Mouse (Mus musculus): ENCODE measurements at regions not wholly inside any gene's neighbourhood (a gene's known extent, or its start where the extent isn't known, plus 50 kb on each side); places are given as distances from the start of the nearest gene placed in this dataset.

- Histone ChIP-seq H3K79me3 (ENCODE audit: low read depth) (no peaks in the 10 kb centered on the region), H3K27me3 (ENCODE audit: control insufficient read depth, insufficient read depth, insufficient read length) (no peaks in the 10 kb centered on the region), H3K4me3 (ENCODE audit: insufficient read depth, poor library complexity, severe bottlenecking) (no peak overlapping the region), H3K79me2 (ENCODE audit: control insufficient read depth, insufficient read depth) (no peaks in the 10 kb centered on the region), H3K36me3 (ENCODE audit: control insufficient read depth, insufficient read depth) (no peaks in the 10 kb centered on the region), H3ac (ENCODE audit: control insufficient read depth, insufficient read length, low read depth) (no peak overlapping the region)
- TF ChIP-seq CEBPB (IDR thresholded peaks at IDR 0.05; ENCODE audit: low read depth) (no peak), MYOG (IDR thresholded peaks at IDR 0.05; ENCODE audit: control insufficient read depth, extremely low read depth, insufficient read length) (no peak), MAX (IDR thresholded peaks at IDR 0.05) (no peak), FOSL1 (IDR thresholded peaks at IDR 0.05; ENCODE audit: insufficient read depth, low read length, poor library complexity, severe bottlenecking) (no peak), MYOD1 (IDR thresholded peaks at IDR 0.05; ENCODE audit: control insufficient read depth, insufficient read length, low read depth) (no peak), CTCF (IDR thresholded peaks at IDR 0.05; ENCODE audit: control insufficient read depth, insufficient read depth, insufficient read length) (no peak), USF1 (IDR thresholded peaks at IDR 0.05; ENCODE audit: low read depth) (no peak)
Observed at GRCm38 (mm10) chr3:120879409-120879808, 292.1 kb downstream of the Rwdd3 start.

- no peak for TF ChIP-seq MYOD1 (IDR thresholded peaks at IDR 0.05; ENCODE audit: control insufficient read depth, insufficient read length, low read depth)
- TF ChIP-seq MYOG (IDR thresholded peaks at IDR 0.05; ENCODE audit: control insufficient read depth, extremely low read depth, insufficient read length): no peak
- no peak for TF ChIP-seq USF1 (IDR thresholded peaks at IDR 0.05; ENCODE audit: low read depth)
- no peak for TF ChIP-seq CEBPB (IDR thresholded peaks at IDR 0.05; ENCODE audit: low read depth)
- TF ChIP-seq CTCF (IDR thresholded peaks at IDR 0.05; ENCODE audit: control insufficient read depth, insufficient read depth, insufficient read length): no peak
- TF ChIP-seq MAX (IDR thresholded peaks at IDR 0.05): no peak
- no peak for TF ChIP-seq FOSL1 (IDR thresholded peaks at IDR 0.05; ENCODE audit: insufficient read depth, low read length, poor library complexity, severe bottlenecking)
- no peak overlapping the region for H3ac ChIP-seq (ENCODE audit: control insufficient read depth, insufficient read length, low read depth)
- H3K27me3 ChIP-seq (ENCODE audit: control insufficient read depth, insufficient read depth, insufficient read length): no peaks in the 10 kb centered on the region
- no peak overlapping the region for H3K4me3 ChIP-seq (ENCODE audit: insufficient read depth, poor library complexity, severe bottlenecking)
- no peaks in the 10 kb centered on the region for H3K36me3 ChIP-seq (ENCODE audit: control insufficient read depth, insufficient read depth)
- no peaks in the 10 kb centered on the region for H3K79me2 ChIP-seq (ENCODE audit: control insufficient read depth, insufficient read depth)
- H3K79me3 ChIP-seq (ENCODE audit: low read depth): no peaks in the 10 kb centered on the region
Observed at GRCm38 (mm10) chr3:120875740-120876139, 295.8 kb downstream of the Rwdd3 start.

GRCm38 (mm10) chr3:120865036-120865435 is 306.5 kb downstream of the Rwdd3 start:
- Histone ChIP-seq H3K79me2 (ENCODE audit: control insufficient read depth, insufficient read depth) (no peaks in the 10 kb centered on the region), H3ac (ENCODE audit: control insufficient read depth, insufficient read length, low read depth) (no peak overlapping the region), H3K36me3 (ENCODE audit: control insufficient read depth, insufficient read depth) (no peaks in the 10 kb centered on the region), H3K27me3 (ENCODE audit: control insufficient read depth, insufficient read depth, insufficient read length) (no peaks in the 10 kb centered on the region), H3K79me3 (ENCODE audit: low read depth) (no peaks in the 10 kb centered on the region), H3K4me3 (ENCODE audit: insufficient read depth, poor library complexity, severe bottlenecking) (no peak overlapping the region)
- no peak for TF ChIP-seq USF1 (IDR thresholded peaks at IDR 0.05; ENCODE audit: low read depth)
- no peak for TF ChIP-seq CTCF (IDR thresholded peaks at IDR 0.05; ENCODE audit: control insufficient read depth, insufficient read depth, insufficient read length)

- H3K79me2 ChIP-seq (ENCODE audit: control insufficient read depth, insufficient read depth): no peaks in the 10 kb centered on the region
- H3ac ChIP-seq (ENCODE audit: control insufficient read depth, insufficient read length, low read depth): no peak overlapping the region
Observed at GRCm38 (mm10) chr3:120861641-120862040, 309.9 kb downstream of the Rwdd3 start.

GRCm38 (mm10) chr3:120858281-120858680 is 313.2 kb downstream of the Rwdd3 start:
- H3K4me3 ChIP-seq (ENCODE audit: insufficient read depth, poor library complexity, severe bottlenecking): no peak overlapping the region
- H3ac ChIP-seq (ENCODE audit: control insufficient read depth, insufficient read length, low read depth): no peak overlapping the region
- H3K79me3 ChIP-seq (ENCODE audit: low read depth): no peaks in the 10 kb centered on the region
- H3K36me3 ChIP-seq (ENCODE audit: control insufficient read depth, insufficient read depth): no peaks in the 10 kb centered on the region
- no peaks in the 10 kb centered on the region for H3K27me3 ChIP-seq (ENCODE audit: control insufficient read depth, insufficient read depth, insufficient read length)
- TF ChIP-seq CEBPB (IDR thresholded peaks at IDR 0.05; ENCODE audit: low read depth) (no peak), MAX (IDR thresholded peaks at IDR 0.05) (no peak), FOSL1 (IDR thresholded peaks at IDR 0.05; ENCODE audit: insufficient read depth, low read length, poor library complexity, severe bottlenecking) (no peak), MYOD1 (IDR thresholded peaks at IDR 0.05; ENCODE audit: control insufficient read depth, insufficient read length, low read depth) (no peak), CTCF (IDR thresholded peaks at IDR 0.05; ENCODE audit: control insufficient read depth, insufficient read depth, insufficient read length) (no peak)
- no peaks in the 10 kb centered on the region for H3K79me2 ChIP-seq (ENCODE audit: control insufficient read depth, insufficient read depth)

More at GRCm38 (mm10) chr3:120861641-120862040, 309.9 kb downstream of the Rwdd3 start:
- H3K27me3 ChIP-seq (ENCODE audit: control insufficient read depth, insufficient read depth, insufficient read length): no peaks in the 10 kb centered on the region
- no peak for TF ChIP-seq FOSL1 (IDR thresholded peaks at IDR 0.05; ENCODE audit: insufficient read depth, low read length, poor library complexity, severe bottlenecking)
- TF ChIP-seq MAX (IDR thresholded peaks at IDR 0.05): no peak
- no peaks in the 10 kb centered on the region for H3K79me3 ChIP-seq (ENCODE audit: low read depth)
- no peak overlapping the region for H3K4me3 ChIP-seq (ENCODE audit: insufficient read depth, poor library complexity, severe bottlenecking)
- no peaks in the 10 kb centered on the region for H3K36me3 ChIP-seq (ENCODE audit: control insufficient read depth, insufficient read depth)

- Histone ChIP-seq H3K36me3 (ENCODE audit: control insufficient read depth, insufficient read depth) (no peaks in the 10 kb centered on the region), H3K4me3 (ENCODE audit: insufficient read depth, poor library complexity, severe bottlenecking) (no peak overlapping the region), H3K27me3 (ENCODE audit: control insufficient read depth, insufficient read depth, insufficient read length) (no peaks in the 10 kb centered on the region), H3K79me3 (ENCODE audit: low read depth) (no peaks in the 10 kb centered on the region), H3K79me2 (ENCODE audit: control insufficient read depth, insufficient read depth) (no peaks in the 10 kb centered on the region), H3ac (ENCODE audit: control insufficient read depth, insufficient read length, low read depth) (no peak overlapping the region)
- TF ChIP-seq CEBPB (IDR thresholded peaks at IDR 0.05; ENCODE audit: low read depth): no peak
- TF ChIP-seq USF1 (IDR thresholded peaks at IDR 0.05; ENCODE audit: low read depth): no peak
- TF ChIP-seq MYOG (IDR thresholded peaks at IDR 0.05; ENCODE audit: control insufficient read depth, extremely low read depth, insufficient read length): no peak
- TF ChIP-seq FOSL1 (IDR thresholded peaks at IDR 0.05; ENCODE audit: insufficient read depth, low read length, poor library complexity, severe bottlenecking): no peak
- no peak for TF ChIP-seq MYOD1 (IDR thresholded peaks at IDR 0.05; ENCODE audit: control insufficient read depth, insufficient read length, low read depth)
- no peak for TF ChIP-seq MAX (IDR thresholded peaks at IDR 0.05)
- no peak for TF ChIP-seq CTCF (IDR thresholded peaks at IDR 0.05; ENCODE audit: control insufficient read depth, insufficient read depth, insufficient read length)
Observed at GRCm38 (mm10) chr3:120854322-120854721, 317.2 kb downstream of the Rwdd3 start.

Data from C2C12 (cell line).